Mouse (Mus musculus) gastrocnemius, postnatal 4 days (tissue): ENCODE results near the gene Hmbs. TPM values are rescaled to one million over a fixed set of nuclear protein-coding genes. Genes with fewer than 3 reads are reported as not detected.
"Not testable (repeated sequence)": the region's sequence is repeated elsewhere in the genome, so short reads cannot be mapped to it uniquely, and the experiment has no call there.

Experiments
- DNase-seq, 2 experiments: peaks; one replicate each; pipeline ENCODE4 v3.0.0; 2021 to 2022; ENCODE audit warnings: low spot score in 2 of 2, mixed read lengths in 2 of 2
- total RNA-seq, 2 experiments: library from RNA; stranded (reverse); gene quantifications; 2 replicates each; pipeline ENCODE4 v1.2.3; 2021

Gene Hmbs
- total RNA-seq, 2 experiments from 2014 or later = 33.7 to 34.0 TPM

GRCm38 (mm10) chr9:44345570-44346433, 1.8 kb upstream of the Hmbs start:
- DNase-seq = no peak

GRCm38 (mm10) chr9:44343290-44343689, 738 bp downstream of the Hmbs start:
- DNase-seq = no peak

GRCm38 (mm10) chr9:44342605-44343004, 1.4 kb downstream of the Hmbs start:
- no peak for DNase-seq

- DNase-seq = no peak
Measured at GRCm38 (mm10) chr9:44342173-44342572, 1.9 kb downstream of the Hmbs start.

GRCm38 (mm10) chr9:44341487-44341886, 2.5 kb downstream of the Hmbs start:
- DNase-seq = no peak

GRCm38 (mm10) chr9:44338574-44338973, 5.5 kb downstream of the Hmbs start:
- no peak for DNase-seq

- no peak for DNase-seq
Measured at GRCm38 (mm10) chr9:44337436-44338169, 6.4 kb downstream of the Hmbs start.

GRCm38 (mm10) chr9:44336964-44337363, 7.1 kb downstream of the Hmbs start:
- DNase-seq = no peak

GRCm38 (mm10) chr9:44336513-44336912, 7.5 kb downstream of the Hmbs start:
- DNase-seq = not testable (repeated sequence)

- no peak for DNase-seq
Measured at GRCm38 (mm10) chr9:44336093-44336406, 8.0 kb downstream of the Hmbs start.

GRCm38 (mm10) chr9:44335331-44336092, 8.5 kb downstream of the Hmbs start:
- peak; percentile 48 for DNase-seq

- peak; percentile 89 to 98 for DNase-seq
Measured at GRCm38 (mm10) chr9:44334396-44335330, 9.4 kb downstream of the Hmbs start, which contains the start of gene H2afx. Gene H2afx (plus strand): TSS chr9:44334694.

GRCm38 (mm10) chr9:44332918-44333638, 10.9 kb downstream of the Hmbs start:
- DNase-seq = no peak

GRCm38 (mm10) chr9:44330736-44331135, 13.3 kb downstream of the Hmbs start:
- no peak for DNase-seq

GRCm38 (mm10) chr9:44327926-44328325, 16.1 kb downstream of the Hmbs start:
- DNase-seq = no peak

GRCm38 (mm10) chr9:44327064-44327711, 16.8 kb downstream of the Hmbs start:
- no peak for DNase-seq

GRCm38 (mm10) chr9:44326371-44327063, 17.5 kb downstream of the Hmbs start:
- peak; percentile 63 to 80 for DNase-seq

GRCm38 (mm10) chr9:44325768-44326370, 18.2 kb downstream of the Hmbs start, which contains the start of gene Dpagt1:
Gene Dpagt1 (plus strand): TSS chr9:44326019.
- DNase-seq = no peak
